Mouse (Mus musculus) neural tube, embryonic 15.5 days (tissue): ENCODE results near the gene Slc13a5. TPM values are rescaled to one million over a fixed set of nuclear protein-coding genes. Genes with fewer than 3 reads are reported as not detected.
A peak's percentile ranks its signal among the peaks of the same experiment; 100 is the strongest.

Experiments
- ATAC-seq: fragments of 200-750 bp; cut with Nextera tagmentation; 2 replicates; pipeline ENCODE4 v1.8.0; 2017; ENCODE audit warnings: mild to moderate bottlenecking, moderate TSS enrichment, moderate library complexity; ENCODE audit not compliant: low FRiP score
- H3K27ac ChIP-seq: fragments of 300-500 bp; sonication (generic); replicated peaks from 2 replicates; pipeline ENCODE4 v1.5.1; 2015; ENCODE audit warnings: mild to moderate bottlenecking, inconsistent platforms
- H3K27me3 ChIP-seq: fragments of 300-500 bp; sonication (generic); replicated peaks from 2 replicates; pipeline ENCODE4 v1.6.1; 2015; ENCODE audit warnings: inconsistent platforms
- H3K36me3 ChIP-seq: fragments of 300-500 bp; sonication (generic); 2 replicates; pipeline ENCODE4 v1.6.1; 2015; ENCODE audit warnings: inconsistent platforms
- H3K4me1 ChIP-seq: fragments of 300-500 bp; sonication (generic); 2 replicates; pipeline ENCODE4 v1.6.1; 2015; ENCODE audit warnings: inconsistent platforms
- H3K4me2 ChIP-seq: fragments of 300-500 bp; sonication (generic); 2 replicates; pipeline ENCODE4 v1.6.1; 2015; ENCODE audit warnings: inconsistent platforms, mild to moderate bottlenecking, moderate library complexity
- H3K4me3 ChIP-seq: fragments of 300-500 bp; sonication (generic); replicated peaks from 2 replicates; pipeline ENCODE4 v1.5.1; 2015; ENCODE audit warnings: mild to moderate bottlenecking, inconsistent platforms
- H3K9ac ChIP-seq: fragments of 300-500 bp; sonication (generic); replicated peaks from 2 replicates; pipeline ENCODE4 v1.6.1; 2015; ENCODE audit warnings: mild to moderate bottlenecking, inconsistent platforms
- H3K9me3 ChIP-seq: fragments of 300-500 bp; sonication (generic); replicated peaks from 2 replicates; pipeline ENCODE4 v1.6.1; 2016; ENCODE audit warnings: inconsistent platforms
- WGBS: fragments of 180-500 bp; shearing (Covaris S2); methylation state at CpG from one replicate; pipeline ENCODE4 v1.1.7; 2015; ENCODE audit warnings: mixed read lengths; 5-methylcytosine and 5-hydroxymethylcytosine counted together
- polyA plus RNA-seq: library from polyadenylated mRNA; unstranded; fragments of >200 nt; fragmentation: Nextera tagmentation; extraction: Ambion mirVana; gene quantifications from 2 replicates; pipeline ENCODE4 v1.2.1, GENCODE M21; 2015

Gene Slc13a5
- polyA plus RNA-seq, 1 experiment from 2014 or later, result 1.8 TPM

DNA sequence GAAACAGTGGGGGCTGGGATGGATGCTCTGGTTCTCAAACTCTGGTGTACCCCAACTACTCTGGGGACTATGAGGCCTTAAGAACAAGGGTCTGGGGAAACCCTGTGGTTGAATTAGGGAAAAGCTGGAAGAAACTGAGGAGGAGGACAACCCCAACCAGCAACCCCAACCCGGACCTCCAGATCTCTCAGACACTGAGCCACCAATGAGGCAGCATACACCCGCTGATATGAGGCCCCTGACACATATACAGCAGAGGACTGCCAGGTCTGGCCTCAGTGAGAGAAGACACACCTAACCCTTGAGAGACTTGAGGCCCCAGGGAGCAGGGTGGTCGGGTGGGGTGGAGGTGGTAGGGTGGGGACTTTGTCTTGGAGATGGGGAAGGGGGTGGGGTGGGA, 19.6 kb upstream of the Slc13a5 start:
- Histone ChIP-seq H3K9me3 (no peaks in the 10 kb centered on the region), H3K4me2 (no peak overlapping the region), H3K4me3 (no peak overlapping the region), H3K27ac (no peak overlapping the region), H3K27me3 (no peaks in the 10 kb centered on the region), H3K4me1 (no peaks in the 10 kb centered on the region), H3K36me3 (no peaks in the 10 kb centered on the region), H3K9ac (no peak overlapping the region)
- 87% methylated on average over 3 of the region's 3 CpGs for WGBS
- no peak for ATAC-seq

DNA sequence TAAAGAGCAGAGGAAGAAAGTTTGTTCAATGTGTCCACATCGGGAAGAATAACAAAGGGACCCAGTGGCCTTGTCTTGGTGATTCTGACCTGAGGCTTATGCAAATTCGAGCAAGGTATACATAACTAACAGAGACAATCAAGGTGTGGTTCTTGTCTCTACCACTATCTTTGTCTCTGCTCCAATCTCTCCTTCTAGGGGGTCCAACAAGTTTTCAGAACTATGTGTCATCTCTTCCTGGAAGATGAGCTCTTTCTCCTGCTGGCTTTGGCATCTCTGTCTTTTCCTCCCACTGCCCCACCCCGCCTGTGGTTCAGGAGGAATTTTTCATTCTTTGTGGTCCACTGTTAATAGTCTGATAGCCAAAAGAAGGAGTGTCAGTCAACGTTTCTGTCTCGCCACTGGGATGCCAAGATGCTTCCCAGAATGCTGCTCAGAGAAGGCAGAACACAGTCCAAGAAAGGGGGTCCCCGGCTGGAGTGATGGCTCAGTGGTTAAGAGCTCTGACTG, 19.0 kb upstream of the Slc13a5 start:
- Histone ChIP-seq H3K36me3 (no peaks in the 10 kb centered on the region), H3K27me3 (no peaks in the 10 kb centered on the region), H3K9ac (no peak overlapping the region), H3K4me2 (no peak overlapping the region), H3K27ac (no peak overlapping the region), H3K4me1 (no peaks in the 10 kb centered on the region), H3K9me3 (no peaks in the 10 kb centered on the region), H3K4me3 (no peak overlapping the region)
- WGBS, result 79% methylated on average over 6 of the region's 6 CpGs
- no peak for ATAC-seq

- Histone ChIP-seq H3K9me3 (no peaks in the 10 kb centered on the region), H3K4me1 (no peaks in the 10 kb centered on the region), H3K4me3 (no peak overlapping the region), H3K36me3 (no peaks in the 10 kb centered on the region), H3K9ac (no peak overlapping the region), H3K27ac (no peak overlapping the region), H3K4me2 (no peak overlapping the region), H3K27me3 (no peaks in the 10 kb centered on the region)
- ATAC-seq, result no peak
- WGBS, result 84% methylated on average over 14 of the region's 14 CpGs
Measured at GRCm38 (mm10) chr11:72284532-72285182, 17.6 kb upstream of the Slc13a5 start.

DNA sequence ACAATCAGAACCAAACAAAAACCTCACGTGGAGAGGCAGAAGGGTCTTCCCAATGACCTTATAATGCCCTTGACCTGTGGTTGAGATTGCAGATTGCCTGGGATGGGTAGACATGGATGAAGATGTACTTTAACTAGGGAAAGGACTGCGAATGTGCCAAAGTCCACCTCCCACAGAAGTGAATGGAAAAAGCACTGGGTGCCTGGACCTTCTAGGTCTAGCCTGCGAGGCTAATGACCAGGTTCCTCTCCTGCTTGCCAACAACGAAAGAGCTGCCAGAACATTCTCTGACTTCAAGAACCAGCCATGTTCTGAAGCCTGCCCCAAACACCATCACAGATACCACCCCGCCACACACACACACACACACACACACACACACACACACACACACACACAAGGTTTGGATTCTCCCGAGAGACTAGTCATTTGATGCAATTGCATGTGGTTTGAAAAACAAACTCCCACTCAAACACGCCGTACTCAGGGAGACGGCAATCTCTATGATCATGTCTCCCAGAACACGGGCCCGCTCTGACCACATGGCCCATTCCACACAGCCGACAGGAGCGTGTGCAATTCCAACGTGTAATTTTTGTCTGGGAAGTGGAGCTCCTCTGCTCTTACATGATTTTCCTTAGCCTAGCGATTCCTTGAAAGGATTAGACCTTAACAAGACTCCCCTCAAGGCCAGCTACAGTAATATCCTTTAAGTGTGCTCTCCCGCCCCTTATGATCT, 16.6 kb upstream of the Slc13a5 start:
- Histone ChIP-seq H3K36me3 (no peaks in the 10 kb centered on the region), H3K4me3 (no peak overlapping the region), H3K4me2 (no peak overlapping the region), H3K27me3 (no peaks in the 10 kb centered on the region), H3K27ac (no peak overlapping the region), H3K4me1 (no peaks in the 10 kb centered on the region), H3K9ac (no peak overlapping the region), H3K9me3 (no peaks in the 10 kb centered on the region)
- WGBS, result 90% methylated on average over 16 of the region's 16 CpGs
- no peak for ATAC-seq

DNA sequence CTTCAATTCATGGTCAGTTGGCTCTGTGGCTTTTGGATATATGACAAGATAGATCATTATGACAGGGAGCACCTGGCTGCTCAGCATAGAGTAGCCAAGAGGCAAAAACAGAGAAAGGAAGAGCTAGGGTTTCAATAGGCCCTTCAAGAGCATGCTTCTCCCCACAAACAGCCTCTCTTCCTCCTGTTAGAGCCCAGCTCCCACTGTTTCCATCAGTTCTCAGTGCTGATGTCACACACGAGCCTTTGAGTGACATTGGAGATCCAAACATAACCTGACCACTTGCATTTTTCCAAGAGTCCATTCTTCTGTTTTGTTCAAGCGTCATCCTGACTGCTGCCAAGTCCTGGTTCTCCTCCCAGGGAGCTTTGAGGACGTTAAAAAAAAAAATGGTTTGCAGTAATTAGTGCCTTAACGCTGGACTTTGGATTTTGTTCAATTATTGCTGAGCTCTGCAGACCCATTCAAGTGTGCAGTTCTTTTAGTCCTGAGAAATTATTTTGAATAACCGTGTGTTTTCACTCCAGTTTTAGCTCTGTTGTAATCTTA, 14.9 kb upstream of the Slc13a5 start:
- Histone ChIP-seq H3K4me1 (no peaks in the 10 kb centered on the region), H3K9ac (no peak overlapping the region), H3K27ac (no peak overlapping the region), H3K27me3 (no peaks in the 10 kb centered on the region), H3K36me3 (no peaks in the 10 kb centered on the region), H3K9me3 (no peaks in the 10 kb centered on the region), H3K4me3 (no peak overlapping the region), H3K4me2 (no peak overlapping the region)
- 68% methylated on average over 5 of the region's 5 CpGs for WGBS
- ATAC-seq, result no peak

GRCm38 (mm10) chr11:72281143-72281851, 14.3 kb upstream of the Slc13a5 start:
- Histone ChIP-seq H3K4me1 (no peaks in the 10 kb centered on the region), H3K4me2 (no peak overlapping the region), H3K36me3 (no peaks in the 10 kb centered on the region), H3K9me3 (no peaks in the 10 kb centered on the region), H3K4me3 (no peak overlapping the region), H3K27me3 (no peaks in the 10 kb centered on the region), H3K9ac (no peak overlapping the region), H3K27ac (no peak overlapping the region)
- WGBS, result 87% methylated on average over 5 of the region's 5 CpGs
- no peak for ATAC-seq

DNA sequence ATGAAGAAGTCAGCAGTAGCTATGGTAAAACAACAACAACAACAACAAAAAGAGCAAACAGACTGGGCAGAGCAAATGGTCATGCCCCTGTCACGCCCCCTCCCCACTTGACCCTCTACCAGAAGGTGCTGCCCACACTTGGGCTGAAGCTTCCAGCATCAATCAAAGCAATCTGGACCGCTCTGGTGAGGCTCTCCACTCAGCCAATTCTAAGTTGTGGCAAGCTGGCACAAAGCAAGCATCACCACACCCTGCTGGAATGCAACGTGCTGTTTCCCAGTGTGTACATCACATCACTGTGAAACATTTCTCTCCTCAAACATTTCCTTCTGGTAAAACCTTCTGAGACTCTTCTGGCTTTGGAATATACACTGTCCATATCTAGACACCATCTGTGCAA, 6.3 kb upstream of the Slc13a5 start:
- Histone ChIP-seq H3K36me3 (no peaks in the 10 kb centered on the region), H3K9ac (no peak overlapping the region), H3K4me3 (no peak overlapping the region), H3K27ac (no peak overlapping the region), H3K27me3 (no peaks in the 10 kb centered on the region), H3K4me1 (no peaks in the 10 kb centered on the region), H3K4me2 (no peak overlapping the region), H3K9me3 (no peaks in the 10 kb centered on the region)
- ATAC-seq, result no peak
- 75% methylated on average over 3 of the region's 3 CpGs for WGBS

DNA sequence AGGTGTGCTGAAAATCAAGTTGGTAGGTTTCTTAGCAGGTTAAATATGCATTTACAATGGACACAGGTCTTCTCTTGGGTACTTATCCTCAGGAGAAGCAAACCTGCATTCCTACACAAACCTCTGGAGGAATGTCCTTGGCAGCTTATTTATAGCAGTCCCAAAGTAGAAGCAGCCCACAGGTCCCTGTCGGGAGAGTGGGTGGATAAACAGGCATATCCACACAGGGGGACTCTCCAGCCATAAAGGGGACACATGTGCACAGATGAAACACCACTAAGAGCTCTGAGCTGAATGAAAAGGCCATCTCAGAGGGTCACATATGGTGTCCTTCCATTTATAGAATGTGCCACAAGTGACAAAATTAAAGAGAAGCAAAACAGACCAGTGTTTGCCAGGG, 4.7 kb upstream of the Slc13a5 start:
- Histone ChIP-seq H3K27ac (no peak overlapping the region), H3K9ac (no peak overlapping the region), H3K36me3 (no peaks in the 10 kb centered on the region), H3K4me2 (no peak overlapping the region), H3K4me1 (peaks cover 5% of the 10 kb centered on the region), H3K27me3 (no peaks in the 10 kb centered on the region), H3K9me3 (no peaks in the 10 kb centered on the region), H3K4me3 (no peak overlapping the region)
- 57% methylated on average over 1 of the region's 1 CpGs for WGBS
- no peak for ATAC-seq

- H3K9ac ChIP-seq, result peak overlapping the region; percentile 41
- H3K4me1 ChIP-seq, result peaks cover 23% of the 10 kb centered on the region
- H3K4me2 ChIP-seq, result peak overlapping the region; percentile 93
- ATAC-seq, result peak; percentile 89
- peak overlapping the region; percentile 47 for H3K4me3 ChIP-seq
- H3K27me3 ChIP-seq, result peaks cover 30% of the 10 kb centered on the region
- H3K9me3 ChIP-seq, result no peaks in the 10 kb centered on the region
- whole genome bisulfite sequencing, result under 1% methylated on average over 46 of the region's 46 CpGs
- no peaks in the 10 kb centered on the region for H3K36me3 ChIP-seq
- peak overlapping the region; percentile 56; the same call in 1 of the 2 replicates for H3K27ac ChIP-seq
Measured at GRCm38 (mm10) chr11:72266207-72266959, 639 bp downstream of the Slc13a5 start.

DNA sequence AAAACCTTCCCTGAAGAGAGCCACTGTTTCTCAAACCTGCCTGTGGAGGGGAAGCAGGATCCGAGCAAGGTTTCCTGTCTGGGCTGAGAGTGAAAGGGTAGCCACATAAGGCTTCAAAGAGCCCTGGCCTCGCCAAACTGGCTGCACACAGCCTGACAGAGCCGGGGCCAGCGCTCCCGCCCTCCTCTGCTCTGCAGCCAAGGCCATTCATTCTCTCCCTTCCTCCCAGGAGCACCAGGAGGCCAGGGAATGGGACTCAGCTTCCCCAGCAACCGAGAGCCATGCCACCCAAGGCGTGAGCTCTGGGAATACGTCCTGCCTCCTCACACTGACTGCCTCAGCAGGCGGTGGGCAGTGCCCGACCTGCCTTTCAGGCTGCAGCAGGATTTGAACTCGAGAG, 1.5 kb downstream of the Slc13a5 start:
- Histone ChIP-seq H3K4me1 (peaks cover 23% of the 10 kb centered on the region), H3K4me3 (no peak overlapping the region; the same call in 1 of the 2 replicates), H3K9me3 (no peaks in the 10 kb centered on the region), H3K27ac (no peak overlapping the region), H3K4me2 (peak overlapping the region; percentile 93), H3K36me3 (no peaks in the 10 kb centered on the region), H3K27me3 (peaks cover 30% of the 10 kb centered on the region), H3K9ac (no peak overlapping the region)
- 6% methylated on average over 11 of the region's 11 CpGs for WGBS
- peak; percentile 63 for ATAC-seq

GRCm38 (mm10) chr11:72256441-72256840, 10.6 kb downstream of the Slc13a5 start:
- Histone ChIP-seq H3K9ac (no peak overlapping the region), H3K4me1 (no peaks in the 10 kb centered on the region), H3K27me3 (no peaks in the 10 kb centered on the region), H3K4me2 (no peak overlapping the region), H3K36me3 (no peaks in the 10 kb centered on the region), H3K4me3 (no peak overlapping the region), H3K27ac (no peak overlapping the region), H3K9me3 (no peaks in the 10 kb centered on the region)
- no peak for ATAC-seq
- WGBS, result 84% methylated on average over 2 of the region's 2 CpGs
